Mouse (Mus musculus) neural tube, embryonic 10.5 days (tissue): ENCODE measurements around the gene Casz1.

ENCODE experiments used
- DNase-seq: peaks from one replicate; pipeline ENCODE4 v3.0.0-alpha.2; 2017; ENCODE audit warnings: low spot score; ENCODE audit errors: extremely low spot score

The Casz1 gene

GRCm38 (mm10) chr4:148933109-148933508, 128.9 kb downstream of the Casz1 start:
- DNase-seq = no peak

- DNase-seq = no peak
Measured at GRCm38 (mm10) chr4:148935211-148935610, 131.0 kb downstream of the Casz1 start.

- no peak for DNase-seq
Measured at GRCm38 (mm10) chr4:148936111-148936510, 131.9 kb downstream of the Casz1 start.

- no peak for DNase-seq
Measured at GRCm38 (mm10) chr4:148936727-148937126, 132.5 kb downstream of the Casz1 start.

GRCm38 (mm10) chr4:148938546-148938945, 134.3 kb downstream of the Casz1 start:
- DNase-seq = no peak

GRCm38 (mm10) chr4:148940674-148941211, 136.5 kb downstream of the Casz1 start:
- peak; percentile 80 for DNase-seq

- DNase-seq = no peak
Measured at GRCm38 (mm10) chr4:148941321-148941720, 137.1 kb downstream of the Casz1 start.

GRCm38 (mm10) chr4:148943099-148943498, 138.9 kb downstream of the Casz1 start:
- DNase-seq = no peak

- no peak for DNase-seq
Measured at GRCm38 (mm10) chr4:148945476-148945881, 141.2 kb downstream of the Casz1 start.

- DNase-seq = no peak
Measured at GRCm38 (mm10) chr4:148946071-148946470, 141.8 kb downstream of the Casz1 start.

GRCm38 (mm10) chr4:148947833-148948388, 143.7 kb downstream of the Casz1 start:
- no peak for DNase-seq

GRCm38 (mm10) chr4:148950487-148950886, 146.3 kb downstream of the Casz1 start:
- no peak for DNase-seq

GRCm38 (mm10) chr4:148950932-148951650, 146.9 kb downstream of the Casz1 start:
- DNase-seq = no peak

GRCm38 (mm10) chr4:148951821-148952291, 147.6 kb downstream of the Casz1 start:
- peak; percentile 61 for DNase-seq

- peak; percentile 56 for DNase-seq
Measured at GRCm38 (mm10) chr4:148952328-148953222, 148.3 kb downstream of the Casz1 start.

GRCm38 (mm10) chr4:148955131-148955813, 151.0 kb downstream of the Casz1 start:
- no peak for DNase-seq

GRCm38 (mm10) chr4:148960011-148960410, 155.8 kb downstream of the Casz1 start:
- DNase-seq = no peak

GRCm38 (mm10) chr4:148961081-148961480, 156.9 kb downstream of the Casz1 start:
- DNase-seq = no peak

GRCm38 (mm10) chr4:148962096-148962495, 157.9 kb downstream of the Casz1 start:
- DNase-seq = no peak

GRCm38 (mm10) chr4:148964541-148965310, 160.5 kb downstream of the Casz1 start:
- DNase-seq = no peak
